Mouse (Mus musculus) cerebellum, adult 2 months (tissue): Measurements from ENCODE around the gene Bloc1s2.

Experiments
- CTCF ChIP-seq: fragments of 200-500 bp; IDR thresholded peaks from 2 replicates; pipeline ENCODE4 v1.5.1; 2011; ENCODE audit warnings: low read depth, mild to moderate bottlenecking, control low read depth, low read length, moderate library complexity, borderline replicate concordance; ENCODE audit not compliant: insufficient read depth
- POLR2A ChIP-seq: fragments of 200-500 bp; IDR thresholded peaks from 2 replicates; pipeline ENCODE4 v1.6.1; 2011; ENCODE audit warnings: low read length, control low read depth, borderline replicate concordance; ENCODE audit not compliant: insufficient read depth

GRCm38 (mm10) chr19:44180502-44180901, 34.3 kb upstream of the Bloc1s2 start:
- no peak for TF ChIP-seq CTCF
- no peak for TF ChIP-seq POLR2A
